Mouse (Mus musculus) bone marrow macrophage, adult 2 months (primary cell): ENCODE results near the gene Polh. TPM values are rescaled to one million over a fixed set of nuclear protein-coding genes. Genes with fewer than 3 reads are reported as not detected.

Experiments
- H3K27ac ChIP-seq: 2 replicates; pipeline ENCODE4 v1.5.1; 2012; ENCODE audit warnings: low read depth, low read length; ENCODE audit not compliant: insufficient read depth
- H3K4me1 ChIP-seq: 2 replicates; pipeline ENCODE4 v1.6.1; 2012; ENCODE audit warnings: low read length; ENCODE audit not compliant: control insufficient read depth, insufficient read depth
- H3K4me3 ChIP-seq: 2 replicates; pipeline ENCODE4 v1.5.1; 2012; ENCODE audit warnings: mild to moderate bottlenecking, low read length, moderate library complexity; ENCODE audit not compliant: insufficient read depth
- CTCF ChIP-seq: IDR thresholded peaks from 2 replicates; pipeline ENCODE4 v1.5.1; 2012; ENCODE audit warnings: low read depth, mild to moderate bottlenecking, low read length, moderate library complexity
- POLR2A ChIP-seq: IDR thresholded peaks from 2 replicates; pipeline ENCODE4 v1.6.1; 2012; ENCODE audit warnings: mild to moderate bottlenecking, low read depth, low read length, borderline replicate concordance
- polyA plus RNA-seq: library from polyadenylated mRNA; stranded (reverse); fragments of >200 nt; gene quantifications from 2 replicates; pipeline ENCODE4 v1.2.4, GENCODE M21; 2012; ENCODE audit not compliant: missing spikeins, insufficient read depth, insufficient read length

Gene Polh
- polyA plus RNA-seq, 1 experiment: 14.4 TPM

DNA sequence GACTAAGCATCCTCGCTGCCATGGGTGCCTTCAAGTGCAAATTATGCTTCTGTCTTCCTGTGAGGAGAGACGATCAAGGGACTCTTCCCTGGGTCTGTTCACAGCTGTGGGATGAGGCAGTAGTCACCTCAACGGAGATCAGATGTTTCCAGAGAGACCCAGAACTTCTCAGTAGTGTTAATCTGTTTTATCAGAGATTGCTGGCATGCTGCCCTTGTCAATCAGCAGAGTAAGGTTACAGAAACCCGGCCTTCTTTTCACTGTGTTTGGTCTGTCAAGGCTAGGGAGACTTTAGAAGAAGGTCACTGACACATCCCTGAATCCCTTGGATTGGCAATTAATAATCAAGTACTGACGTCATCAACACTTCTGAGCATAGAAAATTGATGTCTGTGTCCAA is 35.0 kb upstream of the Polh start:
- TF ChIP-seq POLR2A (no peak), CTCF (no peak)
- H3K4me1 ChIP-seq: no peaks in the 10 kb centered on the region
- H3K27ac ChIP-seq: no peak overlapping the region
- H3K4me3 ChIP-seq: no peak overlapping the region

DNA sequence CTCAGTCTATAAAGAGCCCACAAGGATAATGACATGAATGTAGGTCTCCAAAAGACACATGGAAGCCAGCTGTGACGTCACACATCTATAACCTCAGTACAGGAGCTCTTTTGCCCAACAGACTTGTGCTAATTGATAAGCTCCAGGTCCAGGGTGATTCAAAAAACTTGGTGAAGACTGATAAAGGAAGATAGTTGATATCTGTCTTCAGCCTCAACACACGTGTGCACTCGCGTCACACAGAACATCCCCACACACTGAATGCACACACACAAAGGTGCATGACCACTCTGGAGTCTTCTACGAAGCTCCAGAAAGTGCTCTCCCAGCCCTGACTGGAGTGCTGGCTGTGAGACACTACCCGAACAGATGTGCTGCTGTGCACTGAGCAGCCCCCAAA is 34.6 kb upstream of the Polh start:
- no peak overlapping the region for H3K4me3 ChIP-seq
- H3K27ac ChIP-seq: no peak overlapping the region
- TF ChIP-seq CTCF (no peak), POLR2A (no peak)
- H3K4me1 ChIP-seq: no peaks in the 10 kb centered on the region

DNA sequence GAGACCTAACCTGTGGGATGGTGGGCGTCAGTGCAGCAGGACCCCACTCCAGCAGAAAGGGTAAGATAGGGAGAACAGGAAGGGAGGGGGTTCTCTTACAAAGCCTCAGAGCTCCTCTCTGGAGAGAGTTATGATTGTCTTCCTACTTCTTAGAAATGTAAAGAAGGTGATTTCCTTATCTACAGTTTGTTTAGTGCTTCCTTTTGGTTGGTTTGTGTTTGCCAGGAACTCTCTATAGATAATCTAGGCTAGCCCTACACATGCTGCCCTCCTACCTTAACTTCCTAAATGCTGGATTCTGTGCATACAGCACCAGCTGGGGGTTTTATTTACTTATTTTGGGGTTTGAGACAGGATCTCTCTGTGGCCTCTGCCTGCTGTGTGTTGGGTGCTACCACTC is 33.6 kb upstream of the Polh start:
- H3K4me1 ChIP-seq: no peaks in the 10 kb centered on the region
- TF ChIP-seq CTCF (no peak), POLR2A (no peak)
- no peak overlapping the region for H3K4me3 ChIP-seq
- H3K27ac ChIP-seq: no peak overlapping the region

DNA sequence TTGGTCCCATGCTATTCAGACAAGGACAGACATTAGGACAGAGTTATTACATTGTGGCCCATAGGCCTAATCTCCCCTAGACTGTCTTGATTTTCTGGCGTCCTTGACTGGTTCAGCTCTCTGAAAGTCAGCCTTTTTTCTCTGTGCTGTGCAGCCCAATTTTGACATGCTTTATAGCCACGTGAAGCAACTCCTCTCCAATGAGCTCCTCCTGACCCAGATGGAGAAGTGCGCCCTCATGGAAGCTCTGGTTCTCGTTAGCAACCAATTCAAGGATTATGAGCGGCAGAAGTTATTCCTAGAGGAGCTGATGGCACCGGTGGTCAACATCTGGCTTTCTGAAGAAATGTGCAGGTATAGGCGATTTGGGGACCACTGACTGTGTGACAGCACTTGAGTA is 25.1 kb upstream of the Polh start:
- TF ChIP-seq POLR2A: no peak
- no peak for TF ChIP-seq CTCF
- H3K4me3 ChIP-seq: no peak overlapping the region
- H3K27ac ChIP-seq: no peak overlapping the region
- no peaks in the 10 kb centered on the region for H3K4me1 ChIP-seq

DNA sequence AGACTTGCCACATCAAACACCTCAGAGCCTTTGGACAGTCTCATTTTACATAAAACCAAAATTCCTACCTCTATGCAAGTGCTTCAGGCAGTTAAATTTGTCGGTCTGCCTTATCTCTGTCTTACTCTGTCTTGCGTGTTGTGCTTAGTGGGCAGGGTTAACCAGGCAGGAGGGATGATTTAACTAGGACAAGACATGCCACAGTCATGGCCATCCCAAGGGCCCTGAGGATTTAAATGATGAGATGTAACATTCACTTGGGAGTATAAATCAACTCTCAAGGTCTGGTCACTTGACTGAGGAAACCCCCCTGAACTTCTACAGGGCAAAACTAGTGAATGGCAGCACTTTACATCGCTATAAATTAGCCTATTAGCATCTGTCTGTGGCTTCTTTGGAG is 19.2 kb upstream of the Polh start:
- no peak for TF ChIP-seq CTCF
- TF ChIP-seq POLR2A: no peak
- Histone ChIP-seq H3K27ac (no peak overlapping the region), H3K4me3 (no peak overlapping the region), H3K4me1 (no peaks in the 10 kb centered on the region)

DNA sequence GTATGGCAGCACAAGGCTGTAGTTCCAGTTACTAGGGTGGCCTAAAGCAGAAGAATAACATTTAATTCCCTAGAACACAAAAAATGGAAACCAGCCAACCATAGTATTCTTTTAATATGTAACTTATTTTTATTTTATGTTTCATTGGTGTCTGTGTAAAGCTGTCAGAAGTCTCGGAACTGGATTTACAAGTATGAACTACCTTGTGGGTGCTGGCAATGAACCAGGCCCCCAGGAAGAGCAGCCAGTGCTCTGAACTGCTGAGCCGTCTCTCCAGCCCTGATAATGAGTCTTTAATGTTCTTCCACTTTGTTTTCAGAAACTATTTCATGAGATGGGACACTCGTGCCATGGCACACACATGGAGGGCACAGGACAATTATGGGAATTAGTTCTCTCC is 8.1 kb upstream of the Polh start:
- Histone ChIP-seq H3K4me1 (no peaks in the 10 kb centered on the region), H3K4me3 (no peak overlapping the region), H3K27ac (no peak overlapping the region)
- TF ChIP-seq CTCF (no peak), POLR2A (no peak)

DNA sequence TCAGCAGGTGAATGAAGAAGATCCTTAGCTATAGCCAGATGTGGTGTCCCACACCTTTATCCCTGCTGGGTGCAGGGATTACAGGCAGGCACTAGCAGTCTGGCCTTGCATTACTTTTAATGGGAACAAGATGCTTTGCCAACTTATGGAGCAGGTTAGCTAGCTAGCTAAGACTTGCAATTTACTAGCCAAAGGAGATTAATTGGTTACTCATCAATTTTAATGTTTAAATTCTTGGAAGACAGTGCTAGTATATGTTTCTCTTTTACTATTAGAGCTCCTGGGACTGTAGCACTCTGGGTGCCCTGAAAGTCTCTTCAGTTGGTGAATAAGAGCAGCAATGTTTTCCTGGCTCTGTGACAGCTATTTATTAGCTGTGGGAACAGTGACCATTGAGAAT is 4.2 kb upstream of the Polh start:
- no peak overlapping the region for H3K27ac ChIP-seq
- H3K4me3 ChIP-seq: no peak overlapping the region
- H3K4me1 ChIP-seq: peaks cover 7% of the 10 kb centered on the region
- TF ChIP-seq POLR2A (no peak), CTCF (no peak)

DNA sequence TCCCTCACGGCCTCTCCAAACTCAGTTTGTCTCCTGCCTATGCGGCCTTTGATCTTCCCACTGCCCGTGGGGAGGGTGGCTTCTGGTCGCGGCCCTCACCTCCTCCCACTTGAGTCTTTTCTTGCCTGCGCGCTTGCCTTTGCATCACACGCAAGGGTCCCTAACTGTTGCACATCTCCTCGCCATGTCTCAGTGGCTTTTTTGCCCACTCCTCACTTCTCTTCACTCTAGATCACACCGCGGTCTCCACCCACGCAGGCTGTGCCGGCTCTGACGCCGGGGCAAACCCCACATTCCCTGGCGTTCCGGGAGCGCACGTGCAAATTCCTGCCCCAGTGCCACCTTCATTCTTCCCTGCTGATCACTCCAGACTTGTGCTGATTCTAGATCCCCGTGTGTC is 633 bp upstream of the Polh start:
- Histone ChIP-seq H3K4me3 (peak overlapping the region; percentile 80), H3K27ac (peak overlapping the region; percentile 7; the same call in 1 of the 2 replicates), H3K4me1 (peaks cover 12% of the 10 kb centered on the region)
- TF ChIP-seq POLR2A (no peak), CTCF (no peak)

DNA sequence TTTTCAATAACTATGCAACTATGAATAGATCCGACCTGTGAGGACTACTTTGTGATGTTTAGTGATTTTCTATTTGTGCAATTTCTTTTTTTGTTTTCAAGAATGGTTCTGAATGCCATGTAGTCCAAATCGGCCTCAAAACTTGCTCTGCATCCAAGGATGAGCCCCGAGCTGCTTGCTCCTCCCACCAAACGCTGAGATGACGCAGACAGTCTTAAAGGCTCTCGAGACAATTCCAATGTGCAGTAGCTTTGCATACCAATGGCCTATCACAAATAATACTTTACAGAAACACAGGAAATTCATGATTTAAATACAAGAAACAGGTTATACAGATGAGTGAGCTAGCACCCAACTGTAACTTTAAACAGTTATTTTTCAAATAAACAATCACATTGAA is 1.3 kb downstream of the Polh start:
- Histone ChIP-seq H3K27ac (no peak overlapping the region), H3K4me1 (peaks cover 12% of the 10 kb centered on the region), H3K4me3 (peak overlapping the region; percentile 29)
- no peak for TF ChIP-seq CTCF
- no peak for TF ChIP-seq POLR2A

DNA sequence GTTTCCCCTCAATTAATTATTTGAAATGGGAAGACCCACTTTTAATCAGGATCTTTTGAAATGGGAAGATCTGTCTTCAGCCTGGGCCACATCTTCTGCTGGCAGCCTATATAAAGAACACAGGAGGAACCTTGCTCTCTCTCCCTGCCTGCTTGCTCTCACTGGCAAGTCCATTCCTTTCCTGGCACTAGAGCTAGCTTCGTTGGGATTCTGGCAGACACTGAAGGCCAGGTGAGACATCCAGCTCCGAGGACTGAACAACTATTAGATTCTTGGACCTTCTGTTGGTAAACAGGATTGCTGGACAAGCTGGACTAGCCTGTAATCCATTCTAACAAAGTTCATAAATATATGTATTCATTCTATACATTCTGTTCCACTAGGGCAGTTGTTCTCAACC is 13.6 kb downstream of the Polh start:
- no peak overlapping the region for H3K27ac ChIP-seq
- no peak overlapping the region for H3K4me3 ChIP-seq
- TF ChIP-seq POLR2A (no peak), CTCF (no peak)
- no peaks in the 10 kb centered on the region for H3K4me1 ChIP-seq

DNA sequence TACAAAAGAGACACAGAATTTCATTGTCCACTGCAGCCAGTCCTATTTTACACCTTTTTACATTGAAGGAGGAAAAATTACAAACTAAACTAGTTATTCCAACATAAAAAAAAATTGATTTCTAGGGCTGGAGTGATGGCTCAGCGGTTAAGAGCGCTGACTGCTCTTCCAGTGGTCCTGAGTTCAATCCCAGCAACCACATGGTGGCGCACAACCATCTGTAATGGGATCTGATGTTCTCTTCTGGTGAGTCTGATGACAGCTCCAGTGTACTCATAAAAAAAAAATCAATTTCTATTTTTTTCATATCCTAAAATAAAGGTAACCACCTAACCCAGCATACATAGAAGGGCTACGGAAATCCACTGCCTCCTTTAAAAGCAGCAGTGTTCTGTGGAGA is 20.2 kb downstream of the Polh start:
- Histone ChIP-seq H3K4me3 (no peak overlapping the region), H3K27ac (no peak overlapping the region), H3K4me1 (no peaks in the 10 kb centered on the region)
- no peak for TF ChIP-seq POLR2A
- TF ChIP-seq CTCF: no peak
